Mouse (Mus musculus) CD8-positive naive resting alpha-beta T cell, adult 2 months (primary cell): ENCODE data around the gene Kansl3.
A peak's percentile ranks its signal among the peaks of the same experiment; 100 is the strongest.

Experiments
- DNase-seq, 2 experiments: peaks; one replicate each; pipeline ENCODE4 v3.0.0; 2022; ENCODE audit warnings: low read depth in 2 of 2, low spot score in 2 of 2

The Kansl3 gene

GRCm38 (mm10) chr1:36293470-36293869 is 75.5 kb downstream of the Kansl3 start:
- DNase-seq: peak; percentile 48 to 68
